Mouse (Mus musculus): ENCODE data around the gene Allc. TPM values are rescaled to one million over a fixed set of nuclear protein-coding genes. Genes with fewer than 3 reads are reported as not detected.

Gene Allc
- total RNA-seq, 2 experiments from 2014 or later: 0.52 to 0.56 TPM

- DNase-seq (ENCODE audit: low spot score in 2 of 2): no peak
Measured at GRCm38 (mm10) chr12:28584036-28584435, 1.7 kb upstream of the Allc start.

GRCm38 (mm10) chr12:28579132-28579531, 3.2 kb downstream of the Allc start:
- no peak for DNase-seq (ENCODE audit: low spot score in 2 of 2)

GRCm38 (mm10) chr12:28578147-28578546, 4.2 kb downstream of the Allc start:
- DNase-seq (ENCODE audit: low spot score in 2 of 2): no peak

- DNase-seq (ENCODE audit: low spot score in 2 of 2): no peak
Measured at GRCm38 (mm10) chr12:28575366-28576070, 6.8 kb downstream of the Allc start.

- DNase-seq (ENCODE audit: low spot score in 2 of 2): no peak
Measured at GRCm38 (mm10) chr12:28572241-28572640, 10.1 kb downstream of the Allc start.

- DNase-seq (ENCODE audit: low spot score in 2 of 2): no peak
Measured at GRCm38 (mm10) chr12:28552299-28552698, 30.0 kb downstream of the Allc start, which contains the start of gene Dcdc2c. TSS of gene Dcdc2c (minus strand) at chr12:28552399.

GRCm38 (mm10) chr12:28551775-28552174, 30.5 kb downstream of the Allc start:
- no peak for DNase-seq (ENCODE audit: low spot score in 2 of 2)

- no peak for DNase-seq (ENCODE audit: low spot score in 2 of 2)
Measured at GRCm38 (mm10) chr12:28548887-28549286, 33.4 kb downstream of the Allc start.

GRCm38 (mm10) chr12:28514264-28514775, 68.0 kb downstream of the Allc start:
- DNase-seq (ENCODE audit: low spot score in 2 of 2): no peak

GRCm38 (mm10) chr12:28509699-28510280, 72.5 kb downstream of the Allc start:
- no peak for DNase-seq (ENCODE audit: low spot score in 2 of 2)

Other genes with a start within 250 kb of the Allc start
- under 1 TPM; 0.43 to 0.45 TPM for gene Dcdc2c, start 30.1 kb downstream of the Allc start, total RNA-seq (2021)
- gene Colec11, start 40.9 kb upstream of the Allc start, total RNA-seq (2021): under 1 TPM; 0.46 to 0.94 TPM
- 100 to 1,000 TPM; 303 to 306 TPM for gene Rps7, start 53.4 kb upstream of the Allc start, total RNA-seq (2021)
- gene Rnaseh1, start 67.1 kb upstream of the Allc start, total RNA-seq (2021): 10 to 100 TPM; 13.7 to 14.0 TPM
- gene Adi1, start 92.7 kb upstream of the Allc start, total RNA-seq (2021): 10 to 100 TPM; 41.9 to 44.4 TPM
- gene Trappc12, start 167.9 kb upstream of the Allc start, total RNA-seq (2021): 10 to 100 TPM; 58.4 to 62.0 TPM
- gene Eipr1, start 169.3 kb upstream of the Allc start, total RNA-seq (2021): 10 to 100 TPM; 52.0 to 54.2 TPM